In genomic region chr15:103183651-103184610, GRCm38 (mm10) we compare ENCODE assay signal across 8 mouse cellular contexts. TPM values are rescaled to one million over a fixed set of nuclear protein-coding genes. Genes with fewer than 3 reads are reported as not detected.
DNase-seq lines count a peak whose midpoint lies in the region; ATAC-seq and TF ChIP-seq lines count a peak whose summit lies in the region.

No protein-coding gene starts in this region.

- peak overlapping the region; percentile 72 for H3K4me2 ChIP-seq in heart, embryonic 13.5 days
- peak overlapping the region; percentile 86 for H3K4me2 ChIP-seq in liver, embryonic 12.5 days
- peak overlapping the region; percentile 76 for H3K4me2 ChIP-seq in stomach, embryonic 15.5 days

- 12% methylated on average over 25 of the region's 25 CpGs for WGBS in heart, embryonic 13.5 days
- whole genome bisulfite sequencing in liver, embryonic 12.5 days (ENCODE audit: insufficient replicate concordance), result 12% methylated on average over 25 of the region's 25 CpGs
- WGBS in stomach, embryonic 15.5 days, result 10% methylated on average over 25 of the region's 25 CpGs

- no peak; the same call in 1 of the 2 replicates for TF ChIP-seq CTCF in layer of hippocampus, adult 2 months (conservative IDR thresholded peaks at IDR 0.05)

- peak overlapping the region; percentile 60 for H3K9ac ChIP-seq in heart, embryonic 13.5 days
- H3K9ac ChIP-seq in liver, embryonic 12.5 days, result no peak overlapping the region
- no peak overlapping the region for H3K9ac ChIP-seq in stomach, embryonic 15.5 days

- peak overlapping the region; percentile 17 for H3K4me3 ChIP-seq in layer of hippocampus, adult 2 months
- H3K4me3 ChIP-seq in heart, embryonic 13.5 days, result peak overlapping the region; percentile 53
- peak overlapping the region; percentile 55 for H3K4me3 ChIP-seq in liver, embryonic 12.5 days
- 0 out of 2 replicates have a peak overlapping the region, but pooled peaks have one; percentile 43 for H3K4me3 ChIP-seq in stomach, embryonic 15.5 days (replicated peaks)

- H3K27ac ChIP-seq in layer of hippocampus, adult 2 months, result no peak overlapping the region
- no peak overlapping the region for H3K27ac ChIP-seq in heart, embryonic 13.5 days (replicated peaks)
- no peak overlapping the region for H3K27ac ChIP-seq in liver, embryonic 12.5 days
- no peak overlapping the region for H3K27ac ChIP-seq in stomach, embryonic 15.5 days

- DNase-seq in layer of hippocampus, adult 2 months (ENCODE audit: low spot score in 2 of 2), result no peak
- DNase-seq in layer of hippocampus, adult 9-10 months (ENCODE audit: low spot score), result no peak
- DNase-seq in embryo, embryonic 10 days (ENCODE audit: low spot score), result peak; percentile 64
- no peak for DNase-seq in left cerebral cortex, postnatal 14 days (ENCODE audit: low spot score in 2 of 2)
- no peak for DNase-seq in c-Kit-positive CD71-positive TER-119-positive erythroid progenitor cells, embryonic 14.5 days (ENCODE audit: low spot score)

- no peaks in the 10 kb centered on the region for H3K36me3 ChIP-seq in heart, embryonic 13.5 days
- H3K36me3 ChIP-seq in liver, embryonic 12.5 days, result no peaks in the 10 kb centered on the region
- no peaks in the 10 kb centered on the region for H3K36me3 ChIP-seq in stomach, embryonic 15.5 days

- intact Hi-C loops in left cerebral cortex, postnatal 14 days (cut with DNase I), result loop anchor here (2.0 to 5.0 kb wide), 2 partner anchors 123 to 487 kb away; no protein-coding TSS in a partner anchor

- H3K9me3 ChIP-seq in heart, embryonic 13.5 days, result no peaks in the 10 kb centered on the region
- H3K9me3 ChIP-seq in liver, embryonic 12.5 days (replicated peaks), result no peaks in the 10 kb centered on the region
- H3K9me3 ChIP-seq in stomach, embryonic 15.5 days, result no peaks in the 10 kb centered on the region

- peaks cover 24% of the 10 kb centered on the region for H3K4me1 ChIP-seq in heart, embryonic 13.5 days
- peaks cover 22% of the 10 kb centered on the region for H3K4me1 ChIP-seq in liver, embryonic 12.5 days
- peaks cover 13% of the 10 kb centered on the region for H3K4me1 ChIP-seq in stomach, embryonic 15.5 days

- no peak for ATAC-seq in heart, embryonic 13.5 days (ENCODE audit: extremely low read depth, insufficient number of reproducible peaks, low FRiP score, low TSS enrichment)
- ATAC-seq in liver, embryonic 12.5 days, result no peak
- ATAC-seq in stomach, embryonic 15.5 days (ENCODE audit: insufficient read depth, low FRiP score, low read depth), result no peak

- peaks cover 49% of the 10 kb centered on the region for H3K27me3 ChIP-seq in heart, embryonic 13.5 days (replicated peaks)
- H3K27me3 ChIP-seq in liver, embryonic 12.5 days (replicated peaks), result peaks cover 65% of the 10 kb centered on the region
- H3K27me3 ChIP-seq in stomach, embryonic 15.5 days (replicated peaks), result peaks cover 23% of the 10 kb centered on the region

RNA-seq across cellular contexts. Expression of gene Smug1, which starts 17.0 kb away (rescaled TPM):
- 10 to 100 TPM; 17.9 to 18.2 TPM for total RNA-seq in layer of hippocampus, adult 2 months (2021)
- polyA plus RNA-seq in heart, embryonic 13.5 days (2015; fragmentation: Nextera tagmentation; extraction: Ambion mirVana), result 15.8 and 16.2 TPM in 2 replicates
- polyA plus RNA-seq in liver, embryonic 12.5 days (2016; fragmentation: Nextera tagmentation; extraction: Ambion mirVana), result 6.7 and 7.8 TPM in 2 replicates
- polyA plus RNA-seq in stomach, embryonic 15.5 days (2015; fragmentation: Nextera tagmentation; extraction: Ambion mirVana), result 18.3 and 21.6 TPM in 2 replicates
- total RNA-seq in left cerebral cortex, postnatal 14 days (2021), result 10 to 100 TPM; 16.2 to 17.4 TPM

RNA-seq across cellular contexts. Expression of gene Cbx5, which starts 55.7 kb away (rescaled TPM):
- total RNA-seq in layer of hippocampus, adult 2 months (2021), result 100 to 1,000 TPM; 179 to 187 TPM
- polyA plus RNA-seq in heart, embryonic 13.5 days (2015; fragmentation: Nextera tagmentation; extraction: Ambion mirVana), result 91.9 and 97.2 TPM in 2 replicates
- 84.2 and 84.5 TPM in 2 replicates for polyA plus RNA-seq in liver, embryonic 12.5 days (2016; fragmentation: Nextera tagmentation; extraction: Ambion mirVana)
- polyA plus RNA-seq in stomach, embryonic 15.5 days (2015; fragmentation: Nextera tagmentation; extraction: Ambion mirVana), result 91.8 and 97.2 TPM in 2 replicates
- total RNA-seq in left cerebral cortex, postnatal 14 days (2021), result 100 to 1,000 TPM; 152 to 162 TPM

RNA-seq across cellular contexts. Expression of gene Hnrnpa1, which starts 56.3 kb away (rescaled TPM):
- total RNA-seq in layer of hippocampus, adult 2 months (2021), result 100 to 1,000 TPM; 256 to 265 TPM
- polyA plus RNA-seq in heart, embryonic 13.5 days (2015; fragmentation: Nextera tagmentation; extraction: Ambion mirVana), result 500 and 519 TPM in 2 replicates
- polyA plus RNA-seq in liver, embryonic 12.5 days (2016; fragmentation: Nextera tagmentation; extraction: Ambion mirVana), result 584 and 591 TPM in 2 replicates
- 664 and 681 TPM in 2 replicates for polyA plus RNA-seq in stomach, embryonic 15.5 days (2015; fragmentation: Nextera tagmentation; extraction: Ambion mirVana)
- total RNA-seq in left cerebral cortex, postnatal 14 days (2021), result 100 to 1,000 TPM; 236 to 247 TPM
